Mouse (Mus musculus) embryonic fibroblast, embryonic 13.5 days (primary cell): Measurements from ENCODE around the gene Moxd1.

Source experiments
- CTCF ChIP-seq: IDR thresholded peaks from 2 replicates; pipeline ENCODE4 v1.5.1; 2011; ENCODE audit warnings: mild to moderate bottlenecking, control low read depth, low read length, moderate library complexity, borderline replicate concordance; ENCODE audit not compliant: insufficient read depth
- POLR2A ChIP-seq: IDR thresholded peaks from 2 replicates; pipeline ENCODE4 v1.6.1; 2011; ENCODE audit warnings: low read depth, mild to moderate bottlenecking, control low read depth, low read length, moderate library complexity

DNA sequence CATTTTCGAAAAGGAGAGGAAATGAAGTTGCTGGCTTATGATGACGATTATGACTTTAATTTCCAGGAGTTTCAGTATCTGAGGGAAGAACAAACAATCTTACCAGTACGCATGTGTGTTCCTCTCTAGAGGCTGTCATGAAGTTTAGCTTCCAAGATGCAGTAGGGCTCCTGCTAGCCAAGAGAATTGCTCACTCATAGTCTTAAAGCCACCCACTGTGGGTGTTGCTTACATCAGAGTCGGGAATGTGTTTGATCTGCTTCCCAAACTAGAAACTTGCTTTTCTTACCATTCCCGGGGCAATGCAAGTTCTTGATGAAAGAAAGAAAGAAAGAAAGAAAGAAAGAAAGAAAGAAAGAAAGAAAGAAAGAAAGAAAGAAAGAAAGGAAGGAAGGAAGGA is 59.3 kb downstream of the Moxd1 start:
- TF ChIP-seq CTCF (no peak), POLR2A (no peak)
